Comparison of ENCODE assay signal across 13 mouse cellular contexts in genomic region chr5:116571936-116572335, GRCm38 (mm10). TPM values are rescaled to one million over a fixed set of nuclear protein-coding genes. Genes with fewer than 3 reads are reported as not detected.
DNase-seq lines count a peak whose midpoint lies in the region; ATAC-seq lines count a peak whose summit lies in the region.
"Had no signal": no experiment of that assay in that cellular context is flagged by ENCODE, and none has a peak within 500 bp of the region (broad histone marks: within the 10 kb centered on the region; RNA-seq: fewer than 3 reads in every experiment).

No protein-coding gene starts in this region.

- no peak overlapping the region for H3K4me2 ChIP-seq in hindbrain, embryonic 14.5 days (replicated peaks)
- H3K4me2 ChIP-seq in hindbrain, embryonic 11.5 days (replicated peaks; ENCODE audit: low read depth, low read length) = peak overlapping the region; percentile 21; the same call in 1 of the 2 replicates
- peak overlapping the region; percentile 11 for H3K4me2 ChIP-seq in neural tube, embryonic 13.5 days

- ATAC-seq in hindbrain, embryonic 14.5 days (ENCODE audit: low FRiP score) = no peak
- ATAC-seq in hindbrain, embryonic 11.5 days (ENCODE audit: low FRiP score) = no peak
- no peak for ATAC-seq in neural tube, embryonic 13.5 days (ENCODE audit: low read depth)

- 27% methylated on average over 5 of the region's 5 CpGs for WGBS in hindbrain, embryonic 10.5 days
- 5% methylated on average over 2 of the region's 5 CpGs for WGBS in hindbrain, embryonic 14.5 days
- 52% methylated on average over 1 of the region's 5 CpGs for WGBS in hindbrain, embryonic 11.5 days
- 26% methylated on average over 1 of the region's 5 CpGs for WGBS in neural tube, embryonic 13.5 days

- peaks cover 22% of the 10 kb centered on the region for H3K36me3 ChIP-seq in hindbrain, embryonic 10.5 days
- no peaks in the 10 kb centered on the region for H3K36me3 ChIP-seq in hindbrain, embryonic 14.5 days (replicated peaks; ENCODE audit: control insufficient read depth, insufficient read depth)
- H3K36me3 ChIP-seq in hindbrain, embryonic 11.5 days (ENCODE audit: control insufficient read depth, insufficient read depth, low read length) = no peaks in the 10 kb centered on the region
- H3K36me3 ChIP-seq in neural tube, embryonic 13.5 days = no peaks in the 10 kb centered on the region
- H3K36me3 ChIP-seq: heart, embryonic 10.5 days; hindbrain, embryonic 15.5 days had no signal

- peaks cover 73% of the 10 kb centered on the region for H3K4me1 ChIP-seq in hindbrain, embryonic 10.5 days (replicated peaks)
- peaks cover 49% of the 10 kb centered on the region for H3K4me1 ChIP-seq in hindbrain, embryonic 14.5 days (replicated peaks; ENCODE audit: control insufficient read depth, insufficient read depth, low read length)
- peaks cover 4% of the 10 kb centered on the region for H3K4me1 ChIP-seq in hindbrain, embryonic 11.5 days (replicated peaks; ENCODE audit: control insufficient read depth, insufficient read depth, low read length)
- H3K4me1 ChIP-seq in neural tube, embryonic 13.5 days (replicated peaks) = peaks cover 65% of the 10 kb centered on the region

- intact Hi-C loops in heart, postnatal 25 days (cut with DNase I) = no loop called here

- peak overlapping the region; percentile 32 for H3K4me3 ChIP-seq in hindbrain, embryonic 10.5 days
- H3K4me3 ChIP-seq in hindbrain, embryonic 14.5 days (replicated peaks; ENCODE audit: low read length) = no peak overlapping the region
- H3K4me3 ChIP-seq in hindbrain, embryonic 11.5 days (ENCODE audit: low read depth, low read length) = no peak overlapping the region
- H3K4me3 ChIP-seq in neural tube, embryonic 13.5 days = no peak overlapping the region
- H3K4me3 ChIP-seq: heart, embryonic 10.5 days; hindbrain, embryonic 15.5 days had no signal

- no peaks in the 10 kb centered on the region for H3K9me3 ChIP-seq in hindbrain, embryonic 10.5 days
- no peaks in the 10 kb centered on the region for H3K9me3 ChIP-seq in hindbrain, embryonic 14.5 days (ENCODE audit: control insufficient read depth, low read length)
- H3K9me3 ChIP-seq in hindbrain, embryonic 11.5 days (ENCODE audit: control insufficient read depth, low read length) = no peaks in the 10 kb centered on the region
- H3K9me3 ChIP-seq in neural tube, embryonic 13.5 days = no peaks in the 10 kb centered on the region
- H3K9me3 ChIP-seq: heart, embryonic 10.5 days; hindbrain, embryonic 15.5 days had no signal

- peak overlapping the region; percentile 88 for H3K27ac ChIP-seq in hindbrain, embryonic 10.5 days
- H3K27ac ChIP-seq in hindbrain, embryonic 14.5 days = no peak overlapping the region
- H3K27ac ChIP-seq in hindbrain, embryonic 11.5 days (ENCODE audit: low read depth, low read length) = peak overlapping the region; percentile 81
- peak overlapping the region; percentile 78 for H3K27ac ChIP-seq in neural tube, embryonic 13.5 days (replicated peaks)
- H3K27ac ChIP-seq: heart, embryonic 10.5 days; hindbrain, embryonic 15.5 days had no signal

- no peaks in the 10 kb centered on the region for H3K27me3 ChIP-seq in hindbrain, embryonic 10.5 days (ENCODE audit: insufficient read depth, poor library complexity, severe bottlenecking)
- no peaks in the 10 kb centered on the region for H3K27me3 ChIP-seq in hindbrain, embryonic 14.5 days (ENCODE audit: control insufficient read depth, insufficient read depth, low read length)
- H3K27me3 ChIP-seq in hindbrain, embryonic 11.5 days (ENCODE audit: control insufficient read depth, insufficient read depth, low read length) = no peaks in the 10 kb centered on the region
- no peaks in the 10 kb centered on the region for H3K27me3 ChIP-seq in neural tube, embryonic 13.5 days
- H3K27me3 ChIP-seq: hindbrain, embryonic 15.5 days had no signal

- peak; percentile 13 for DNase-seq in hindbrain, embryonic 10.5 days (ENCODE audit: low spot score)
- no peak for DNase-seq in hindbrain, embryonic 14.5 days (ENCODE audit: low spot score)
- DNase-seq in cerebellum, adult 9-10 months = peak; percentile 85
- DNase-seq in hindbrain, embryonic 11.5 days (ENCODE audit: low spot score) = no peak
- DNase-seq in heart, postnatal 25 days (ENCODE audit: low spot score) = no peak
- no peak for DNase-seq in ovary, adult 18-20 months (ENCODE audit: low spot score)
- no peak for DNase-seq in layer of hippocampus, postnatal 25 days (ENCODE audit: extremely low spot score in 1 of 2, low spot score in 1 of 2)
- DNase-seq: B cell, adult 2 months; kidney, adult 9 months had no signal

- no peak overlapping the region for H3K9ac ChIP-seq in hindbrain, embryonic 14.5 days
- H3K9ac ChIP-seq in hindbrain, embryonic 11.5 days (ENCODE audit: low read depth, low read length) = no peak overlapping the region
- peak overlapping the region; percentile 31; the same call in 1 of the 2 replicates for H3K9ac ChIP-seq in neural tube, embryonic 13.5 days
- H3K9ac ChIP-seq: hindbrain, embryonic 15.5 days had no signal

RNA-seq across cellular contexts. Expression of gene Srrm4, which starts 19.7 kb away (rescaled TPM):
- polyA plus RNA-seq in hindbrain, embryonic 10.5 days (2016; fragmentation: Nextera tagmentation; extraction: Ambion mirVana) = 15.2 and 20.3 TPM in 2 replicates
- polyA plus RNA-seq in hindbrain, embryonic 14.5 days (2014; fragmentation: Nextera tagmentation; extraction: Ambion mirVana) = 18.0 and 19.2 TPM in 2 replicates
- polyA plus RNA-seq in hindbrain, embryonic 11.5 days (2014; fragmentation: Nextera tagmentation; extraction: Ambion mirVana) = 24.8 and 32.0 TPM in 2 replicates
- polyA plus RNA-seq in neural tube, embryonic 13.5 days (2015; fragmentation: Nextera tagmentation; extraction: Ambion mirVana) = 19.2 and 19.9 TPM in 2 replicates
- 1 to 10 TPM; 8.0 to 9.6 TPM for total RNA-seq in heart, postnatal 25 days (2021)
- 10 to 100 TPM; 23.0 to 30.1 TPM for total RNA-seq in layer of hippocampus, postnatal 25 days (2021)
- polyA plus RNA-seq: thymus, postnatal 0 days had no signal

Comparison
In these comparisons a context has a peak if more than half of its experiments do, and no peak if none do; other contexts are left out.
1. DNase-seq: peak in hindbrain, embryonic 10.5 days (single experiment) and cerebellum, adult 9-10 months (single experiment); none in hindbrain, embryonic 14.5 days (single experiment), hindbrain, embryonic 11.5 days (single experiment), heart, postnatal 25 days (single experiment), ovary, adult 18-20 months (single experiment) and layer of hippocampus, postnatal 25 days (0 of 2).